ENCODE assay signal across 11 mouse cellular contexts in genomic region chr2:135541058-135541457, GRCm38 (mm10).
DNase-seq lines count a peak whose midpoint lies in the region; ATAC-seq lines count a peak whose summit lies in the region.
"Had no signal": no experiment of that assay in that cellular context is flagged by ENCODE, and none has a peak within 500 bp of the region (broad histone marks: within the 10 kb centered on the region; RNA-seq: fewer than 3 reads in every experiment).

No protein-coding gene starts in this region.

- H3K4me3 ChIP-seq in midbrain, embryonic 15.5 days: no peak overlapping the region
- H3K4me3 ChIP-seq: left cerebral cortex, adult 2 months had no signal

- H3K27ac ChIP-seq in midbrain, embryonic 15.5 days: no peak overlapping the region
- H3K27ac ChIP-seq: left cerebral cortex, adult 2 months had no signal

- peak; percentile 70; the same call in 1 of the 2 replicates for ATAC-seq in midbrain, embryonic 15.5 days (replicated peaks)
- no peak for ATAC-seq in megakaryocyte-erythroid progenitor cell, adult 5-6 weeks (replicated peaks; ENCODE audit: low FRiP score, low TSS enrichment, poor library complexity, severe bottlenecking)
- ATAC-seq: lung, postnatal 0 days had no signal

- no peaks in the 10 kb centered on the region for H3K27me3 ChIP-seq in midbrain, embryonic 15.5 days (replicated peaks)

- H3K9me3 ChIP-seq in midbrain, embryonic 15.5 days: no peaks in the 10 kb centered on the region

- no peak overlapping the region for H3K9ac ChIP-seq in midbrain, embryonic 15.5 days

- H3K4me2 ChIP-seq in midbrain, embryonic 15.5 days: no peak overlapping the region

- WGBS in midbrain, embryonic 15.5 days: 53% methylated on average over 2 of the region's 2 CpGs

- DNase-seq in Muller cell, postnatal 12 days (ENCODE audit: inconsistent ontology term): peak; percentile 74
- peak; percentile 68 to 69 for DNase-seq in cerebellum, adult 18-20 months
- peak; percentile 22 to 29 for DNase-seq in frontal cortex, postnatal 14 days (ENCODE audit: low spot score in 2 of 2)
- no peak for DNase-seq in gastrocnemius, postnatal 25 days
- no peak for DNase-seq in testis, postnatal 14 days (ENCODE audit: low spot score)
- no peak for DNase-seq in heart, adult 9 months (ENCODE audit: low spot score in 2 of 2)
- DNase-seq: adrenal gland, postnatal 36 days had no signal

- peaks cover 20% of the 10 kb centered on the region for H3K4me1 ChIP-seq in midbrain, embryonic 15.5 days

- no peaks in the 10 kb centered on the region for H3K36me3 ChIP-seq in midbrain, embryonic 15.5 days (replicated peaks)

Comparison
In these comparisons a context has a peak if more than half of its experiments do, and no peak if none do; other contexts are left out.
1. DNase-seq: peak in Muller cell, postnatal 12 days (single experiment), cerebellum, adult 18-20 months (2 of 2) and frontal cortex, postnatal 14 days (2 of 2); none in gastrocnemius, postnatal 25 days (single experiment), testis, postnatal 14 days (single experiment) and heart, adult 9 months (0 of 2).